Mouse (Mus musculus) limb, embryonic 14.5 days (tissue): Measurements from ENCODE around the gene Vsx1. TPM values are rescaled to one million over a fixed set of nuclear protein-coding genes. Genes with fewer than 3 reads are reported as not detected.

Source experiments
- ATAC-seq: fragments of 200-750 bp; cut with Nextera tagmentation; 2 replicates; pipeline ENCODE4 v1.8.0; 2017; ENCODE audit warnings: low read depth, moderate number of reproducible peaks, moderate TSS enrichment; ENCODE audit not compliant: low FRiP score
- DNase-seq: peaks from one replicate; pipeline ENCODE4 v3.0.0-alpha.2; 2015; ENCODE audit warnings: low spot score
- H3K27ac ChIP-seq: fragments of 300-500 bp; sonication (generic); replicated peaks from 2 replicates; pipeline ENCODE4 v1.5.1; 2014; ENCODE audit warnings: low read depth, mild to moderate bottlenecking, low read length, moderate library complexity, mixed read lengths
- H3K27me3 ChIP-seq: fragments of 300-500 bp; sonication (generic); 2 replicates; pipeline ENCODE4 v1.6.1; 2014; ENCODE audit warnings: low read length, mixed read lengths; ENCODE audit not compliant: control insufficient read depth, insufficient read depth
- H3K36me3 ChIP-seq: fragments of 300-500 bp; sonication (generic); 2 replicates; pipeline ENCODE4 v1.6.1; 2014; ENCODE audit warnings: mild to moderate bottlenecking, low read length, moderate library complexity, mixed read lengths; ENCODE audit not compliant: control insufficient read depth, insufficient read depth
- H3K4me1 ChIP-seq: fragments of 300-500 bp; sonication (generic); 2 replicates; pipeline ENCODE4 v1.6.1; 2014; ENCODE audit warnings: antibody characterized with exemption, low read length, mixed read lengths; ENCODE audit not compliant: control insufficient read depth, insufficient read depth
- H3K4me2 ChIP-seq: fragments of 300-500 bp; sonication (generic); replicated peaks from 2 replicates; pipeline ENCODE4 v1.6.1; 2014; ENCODE audit warnings: low read depth, mild to moderate bottlenecking, low read length, moderate library complexity; ENCODE audit not compliant: severe bottlenecking
- H3K4me3 ChIP-seq: fragments of 300-500 bp; sonication (generic); replicated peaks from 2 replicates; pipeline ENCODE4 v1.5.1; 2014; ENCODE audit warnings: low read length
- H3K9ac ChIP-seq: fragments of 300-500 bp; sonication (generic); 2 replicates; pipeline ENCODE4 v1.6.1; 2014; ENCODE audit warnings: mild to moderate bottlenecking, low read depth, low read length, moderate library complexity; ENCODE audit not compliant: severe bottlenecking
- H3K9me3 ChIP-seq: fragments of 300-500 bp; sonication (generic); 2 replicates; pipeline ENCODE4 v1.6.1; 2016; ENCODE audit warnings: low read length; ENCODE audit not compliant: control insufficient read depth
- POLR2A ChIP-seq: fragments of 200-500 bp; IDR thresholded peaks from 2 replicates; pipeline ENCODE4 v1.8.0; 2012; ENCODE audit warnings: inconsistent platforms, mild to moderate bottlenecking, moderate library complexity, borderline replicate concordance; ENCODE audit not compliant: insufficient read depth, insufficient read length; ENCODE audit errors: extremely low read depth
- WGBS: fragments of 180-500 bp; shearing (Covaris S2); extraction: QIAGEN DNeasy Blood & Tissue Kit; methylation state at CpG from one replicate; pipeline ENCODE4 v1.1.7; 2014; 5-methylcytosine and 5-hydroxymethylcytosine counted together
- polyA plus RNA-seq, 2 experiments: library from polyadenylated mRNA; depleted of rRNA in 1 of 2; stranded (reverse) in 1 of 2; unstranded in 1 of 2; fragments of >200 nt; fragmentation: Nextera tagmentation in 1 of 2; extraction: Ambion mirVana in 1 of 2; gene quantifications; 2 replicates each; pipeline versions ENCODE4 v1.2.1 to v1.2.3; 2012 to 2014

The Vsx1 gene
- polyA plus RNA-seq, 2 experiments, result 0.03 TPM; not detected in 1

GRCm38 (mm10) chr2:150656975-150657768 lies 32.0 kb downstream of the Vsx1 start:
- WGBS, result 68% methylated on average over 8 of the region's 8 CpGs
- no peak for TF ChIP-seq POLR2A

GRCm38 (mm10) chr2:150656112-150656511 lies 33.0 kb downstream of the Vsx1 start:
- no peak overlapping the region for H3K4me2 ChIP-seq
- TF ChIP-seq POLR2A, result no peak
- H3K27me3 ChIP-seq, result no peaks in the 10 kb centered on the region
- DNase-seq, result no peak
- 91% methylated on average over 3 of the region's 3 CpGs for WGBS
- H3K4me1 ChIP-seq, result no peaks in the 10 kb centered on the region
- no peak overlapping the region for H3K27ac ChIP-seq
- H3K4me3 ChIP-seq, result no peak overlapping the region
- no peak overlapping the region for H3K9ac ChIP-seq
- no peaks in the 10 kb centered on the region for H3K9me3 ChIP-seq
- ATAC-seq, result no peak
- H3K36me3 ChIP-seq, result no peaks in the 10 kb centered on the region

More at GRCm38 (mm10) chr2:150656975-150657768, 32.0 kb downstream of the Vsx1 start:
- DNase-seq (no peak), ATAC-seq (no peak)
- no peaks in the 10 kb centered on the region for H3K36me3 ChIP-seq
- no peaks in the 10 kb centered on the region for H3K4me1 ChIP-seq
- H3K9me3 ChIP-seq, result no peaks in the 10 kb centered on the region
- no peaks in the 10 kb centered on the region for H3K27me3 ChIP-seq
- no peak overlapping the region for H3K4me3 ChIP-seq
- no peak overlapping the region for H3K4me2 ChIP-seq
- H3K9ac ChIP-seq, result no peak overlapping the region
- no peak overlapping the region for H3K27ac ChIP-seq

- H3K4me1 ChIP-seq, result no peaks in the 10 kb centered on the region
- H3K27me3 ChIP-seq, result no peaks in the 10 kb centered on the region
- H3K9ac ChIP-seq, result no peak overlapping the region
- 78% methylated on average over 6 of the region's 6 CpGs for WGBS
- H3K4me3 ChIP-seq, result no peak overlapping the region
- TF ChIP-seq POLR2A, result no peak
- H3K27ac ChIP-seq, result no peak overlapping the region
- ATAC-seq, result no peak
- no peaks in the 10 kb centered on the region for H3K36me3 ChIP-seq
- DNase-seq, result no peak
- H3K4me2 ChIP-seq, result no peak overlapping the region
- no peaks in the 10 kb centered on the region for H3K9me3 ChIP-seq
These were observed 33.9 kb downstream of the Vsx1 start for GRCm38 (mm10) chr2:150655290-150655689.

GRCm38 (mm10) chr2:150654814-150655213 lies 34.3 kb downstream of the Vsx1 start:
- no peak for ATAC-seq
- TF ChIP-seq POLR2A, result no peak
- H3K36me3 ChIP-seq, result no peaks in the 10 kb centered on the region
- H3K4me2 ChIP-seq, result no peak overlapping the region
- H3K4me1 ChIP-seq, result no peaks in the 10 kb centered on the region
- WGBS, result 85% methylated on average over 2 of the region's 2 CpGs
- H3K27me3 ChIP-seq, result no peaks in the 10 kb centered on the region
- no peak overlapping the region for H3K4me3 ChIP-seq
- H3K27ac ChIP-seq, result no peak overlapping the region
- DNase-seq, result no peak
- no peak overlapping the region for H3K9ac ChIP-seq
- no peaks in the 10 kb centered on the region for H3K9me3 ChIP-seq

GRCm38 (mm10) chr2:150651366-150651765 lies 37.8 kb downstream of the Vsx1 start:
- WGBS, result 58% methylated on average over 9 of the region's 9 CpGs

More at GRCm38 (mm10) chr2:150651366-150651765, 37.8 kb downstream of the Vsx1 start:
- ATAC-seq (no peak), DNase-seq (no peak)
- TF ChIP-seq POLR2A, result no peak
- Histone ChIP-seq H3K4me1 (no peaks in the 10 kb centered on the region), H3K27me3 (no peaks in the 10 kb centered on the region), H3K4me3 (no peak overlapping the region), H3K27ac (no peak overlapping the region), H3K4me2 (no peak overlapping the region), H3K9me3 (no peaks in the 10 kb centered on the region), H3K9ac (no peak overlapping the region), H3K36me3 (no peaks in the 10 kb centered on the region)
